Mouse (Mus musculus) liver, embryonic 14.5 days (tissue): ENCODE data around the gene Asb12.

Experiments used
- CTCF ChIP-seq: IDR thresholded peaks from 2 replicates; pipeline ENCODE4 v1.5.1; 2016; ENCODE audit warnings: antibody characterized with exemption, low read depth, control low read depth
- EP300 ChIP-seq: IDR thresholded peaks from 2 replicates; pipeline ENCODE4 v1.6.1; 2016; ENCODE audit warnings: antibody characterized with exemption, low read depth

- TF ChIP-seq CTCF: no peak
- no peak for TF ChIP-seq EP300
Measured at GRCm38 (mm10) chrX:95437236-95437635, 120.6 kb downstream of the Asb12 start.
